Mouse (Mus musculus) ES-E14 (cell line): Measurements from ENCODE around the gene Gm5105. TPM values are rescaled to one million over a fixed set of nuclear protein-coding genes. Genes with fewer than 3 reads are reported as not detected.

ENCODE experiments used
- DNase-seq: peaks from one replicate; pipeline ENCODE4 v3.0.0-alpha.2; 2013; ENCODE audit warnings: low read depth, low spot score
- H3K27ac ChIP-seq: 2 replicates; pipeline ENCODE4 v1.5.1; 2012; ENCODE audit warnings: low read depth, mild to moderate bottlenecking, low read length, moderate library complexity, mixed read lengths; ENCODE audit not compliant: poor library complexity, insufficient read depth, severe bottlenecking
- H3K36me3 ChIP-seq: 2 replicates; pipeline ENCODE4 v1.6.1; 2012; ENCODE audit warnings: mild to moderate bottlenecking, low read length, moderate library complexity, mixed read lengths; ENCODE audit not compliant: control insufficient read depth, poor library complexity, insufficient read depth, severe bottlenecking
- H3K4me1 ChIP-seq, 2 experiments: fragments of 150-350 bp in 1 of 2; sonication (generic) in 1 of 2; 2 replicates each; pipeline ENCODE4 v1.6.1; 2012; ENCODE audit warnings: low read length in 2 of 2, mild to moderate bottlenecking in 1 of 2, mixed read lengths in 1 of 2; ENCODE audit not compliant: control insufficient read depth in 2 of 2, insufficient read depth in 2 of 2, poor library complexity in 1 of 2
- H3K4me3 ChIP-seq, 2 experiments: fragments of 150-350 bp in 1 of 2; sonication (generic) in 1 of 2; 2 replicates each; pipeline ENCODE4 v1.5.1; 2012; ENCODE audit warnings: low read length in 2 of 2, low read depth in 1 of 2, mild to moderate bottlenecking in 1 of 2, mixed read lengths in 1 of 2; ENCODE audit not compliant: insufficient read depth in 1 of 2, poor library complexity in 1 of 2, severe bottlenecking in 1 of 2
- H3K9ac ChIP-seq: 2 replicates; pipeline ENCODE4 v1.6.1; 2012; ENCODE audit warnings: low read depth, mild to moderate bottlenecking, low read length, mixed read lengths; ENCODE audit not compliant: poor library complexity, insufficient read depth, severe bottlenecking
- H3K9me3 ChIP-seq: fragments of 150-350 bp; sonication (generic); 2 replicates; pipeline ENCODE4 v1.6.1; 2012; ENCODE audit warnings: low read depth, mild to moderate bottlenecking, low read length; ENCODE audit not compliant: control insufficient read depth, insufficient read depth
- CHD2 ChIP-seq: IDR thresholded peaks from 2 replicates; pipeline ENCODE4 v1.6.1; 2014; ENCODE audit warnings: mild to moderate bottlenecking, low read depth, low read length, inconsistent platforms
- HCFC1 ChIP-seq: IDR thresholded peaks from 2 replicates; pipeline ENCODE4 v1.6.1; 2012; ENCODE audit warnings: low read length, inconsistent platforms, borderline replicate concordance; ENCODE audit not compliant: insufficient read depth
- MAFK ChIP-seq: IDR thresholded peaks from 2 replicates; pipeline ENCODE4 v1.6.1; 2014; ENCODE audit warnings: mild to moderate bottlenecking, low read depth, low read length, inconsistent platforms; ENCODE audit not compliant: insufficient read depth
- ZC3H11A ChIP-seq: IDR thresholded peaks from 2 replicates; pipeline ENCODE4 v1.6.1; 2012; ENCODE audit warnings: low read depth, mild to moderate bottlenecking, inconsistent platforms, low read length, borderline replicate concordance
- ZNF384 ChIP-seq: IDR thresholded peaks from 2 replicates; pipeline ENCODE4 v1.6.1; 2012; ENCODE audit warnings: low read depth, low read length, inconsistent platforms
- in situ Hi-C, 2 experiments: fragments of 600-800 bp; cut with MboI; formaldehyde crosslinking; loops; one replicate each; pipeline ENCODE4 v1.15.1; 2025; ENCODE audit warnings: low sequenced_read_pairs in 2 of 2, inconsistent platforms in 1 of 2; ENCODE audit not compliant: unreplicated experiment in 2 of 2
- total RNA-seq: library from RNA; depleted of rRNA; stranded (reverse); fragments of 300-350 nt; gene quantifications from 2 replicates; pipeline ENCODE4 v1.2.3, GENCODE M21; 2012

The Gm5105 gene
- total RNA-seq, 1 experiment, result not detected

GRCm38 (mm10) chr3:138106887-138107286 is 39.7 kb upstream of the Gm5105 start:
- no peaks in the 10 kb centered on the region for H3K4me1 ChIP-seq
- TF ChIP-seq ZC3H11A (no peak), ZNF384 (no peak), HCFC1 (no peak), CHD2 (no peak), MAFK (no peak)
- in situ Hi-C loops, result no loop called here
- H3K27ac ChIP-seq, result no peak overlapping the region
- no peaks in the 10 kb centered on the region for H3K36me3 ChIP-seq
- no peaks in the 10 kb centered on the region for H3K9me3 ChIP-seq
- H3K4me3 ChIP-seq, result no peak overlapping the region
- no peak for DNase-seq
- no peak overlapping the region for H3K9ac ChIP-seq

- in situ Hi-C loops, result no loop called here
- Histone ChIP-seq H3K9ac (no peak overlapping the region), H3K27ac (no peak overlapping the region), H3K4me3 (no peak overlapping the region), H3K9me3 (no peaks in the 10 kb centered on the region), H3K4me1 (no peaks in the 10 kb centered on the region), H3K36me3 (no peaks in the 10 kb centered on the region)
- no peak for DNase-seq
- TF ChIP-seq MAFK (no peak), HCFC1 (no peak), ZC3H11A (no peak), ZNF384 (no peak), CHD2 (no peak)
Measured at GRCm38 (mm10) chr3:138105056-138105455, 37.9 kb upstream of the Gm5105 start.

- no peak overlapping the region for H3K4me3 ChIP-seq
- H3K9ac ChIP-seq, result no peak overlapping the region
- H3K36me3 ChIP-seq, result no peaks in the 10 kb centered on the region
- in situ Hi-C loops, result no loop called here
- H3K27ac ChIP-seq, result no peak overlapping the region
- no peak for TF ChIP-seq CHD2
- no peak for TF ChIP-seq ZNF384
- no peak for TF ChIP-seq HCFC1
- no peak for TF ChIP-seq MAFK
- no peak for TF ChIP-seq ZC3H11A
- H3K9me3 ChIP-seq, result no peaks in the 10 kb centered on the region
- no peaks in the 10 kb centered on the region for H3K4me1 ChIP-seq
- no peak for DNase-seq
Measured at GRCm38 (mm10) chr3:138103690-138104089, 36.5 kb upstream of the Gm5105 start.

- Histone ChIP-seq H3K4me1 (no peaks in the 10 kb centered on the region), H3K36me3 (no peaks in the 10 kb centered on the region), H3K27ac (no peak overlapping the region), H3K9ac (no peak overlapping the region), H3K9me3 (no peaks in the 10 kb centered on the region), H3K4me3 (no peak overlapping the region)
- no peak for DNase-seq
- TF ChIP-seq CHD2 (no peak), ZNF384 (no peak)
- in situ Hi-C loops, result no loop called here
Measured at GRCm38 (mm10) chr3:138101936-138102335, 34.7 kb upstream of the Gm5105 start.

- in situ Hi-C loops, result no loop called here
- Histone ChIP-seq H3K4me3 (no peak overlapping the region), H3K9ac (no peak overlapping the region), H3K27ac (no peak overlapping the region), H3K36me3 (no peaks in the 10 kb centered on the region), H3K9me3 (no peaks in the 10 kb centered on the region), H3K4me1 (no peaks in the 10 kb centered on the region)
- DNase-seq, result no peak
- TF ChIP-seq ZNF384 (no peak), HCFC1 (no peak), CHD2 (no peak), ZC3H11A (no peak), MAFK (no peak)
Measured at GRCm38 (mm10) chr3:138097718-138098117, 30.5 kb upstream of the Gm5105 start.
